Mouse (Mus musculus): ENCODE measurements around the gene Cadps2.

GRCm38 (mm10) chr6:23809344-23809743, 29.9 kb downstream of the Cadps2 start:
- no peak for TF ChIP-seq CTCF (conservative IDR thresholded peaks at IDR 0.05 in 1 of 2, IDR thresholded peaks at IDR 0.05 in 1 of 2; ENCODE audit: low read depth in 2 of 2, low read length in 2 of 2)
- no peak for TF ChIP-seq MAFK (IDR thresholded peaks at IDR 0.05; ENCODE audit: insufficient replicate concordance, low read length)
- no peak for TF ChIP-seq POLR2A (IDR thresholded peaks at IDR 0.05; ENCODE audit: low read depth, low read length)
- TF ChIP-seq NRF1 (IDR thresholded peaks at IDR 0.05; ENCODE audit: low read depth, low read length), result no peak
- no peak for TF ChIP-seq UBTF (IDR thresholded peaks at IDR 0.05; ENCODE audit: low read depth, low read length)
- TF ChIP-seq USF1 (IDR thresholded peaks at IDR 0.05; ENCODE audit: low read depth, low read length), result no peak

Data from CH12.LX (cell line).